Mouse (Mus musculus): ENCODE results near the gene Uqcr11. TPM values are rescaled to one million over a fixed set of nuclear protein-coding genes. Genes with fewer than 3 reads are reported as not detected.
A peak's percentile ranks its signal among the peaks of the same experiment; 100 is the strongest.

Gene Uqcr11
- total RNA-seq, 2 experiments from 2014 or later = 876 to 886 TPM

- peak; percentile 100 for DNase-seq
Observed at GRCm38 (mm10) chr10:80399191-80399972, 7.2 kb downstream of the Uqcr11 start, which contains the start of gene Mbd3. Gene Mbd3 (minus strand): TSS chr10:80399550.

- peak; percentile 98 to 99 for DNase-seq
Observed at GRCm38 (mm10) chr10:80398719-80399190, 7.9 kb downstream of the Uqcr11 start.

GRCm38 (mm10) chr10:80398174-80398535, 8.5 kb downstream of the Uqcr11 start:
- DNase-seq = no peak

- no peak for DNase-seq
Observed at GRCm38 (mm10) chr10:80397524-80398173, 9.0 kb downstream of the Uqcr11 start.

GRCm38 (mm10) chr10:80396822-80397523, 9.7 kb downstream of the Uqcr11 start:
- no peak for DNase-seq

- DNase-seq = no peak
Observed at GRCm38 (mm10) chr10:80395025-80395627, 11.5 kb downstream of the Uqcr11 start.

- DNase-seq = no peak
Observed at GRCm38 (mm10) chr10:80392687-80393086, 13.9 kb downstream of the Uqcr11 start.

GRCm38 (mm10) chr10:80390697-80391096, 15.9 kb downstream of the Uqcr11 start:
- DNase-seq = no peak

GRCm38 (mm10) chr10:80389185-80389708, 17.4 kb downstream of the Uqcr11 start:
- DNase-seq = no peak

- DNase-seq = no peak
Observed at GRCm38 (mm10) chr10:80388731-80389130, 17.9 kb downstream of the Uqcr11 start.

GRCm38 (mm10) chr10:80387522-80387959, 19.1 kb downstream of the Uqcr11 start, which contains the start of gene Mex3d:
Gene Mex3d (minus strand): TSS chr10:80387659.
- DNase-seq = peak; percentile 94 to 97

- DNase-seq = no peak
Observed at GRCm38 (mm10) chr10:80386735-80387471, 19.7 kb downstream of the Uqcr11 start.

GRCm38 (mm10) chr10:80385811-80386734, 20.6 kb downstream of the Uqcr11 start:
- DNase-seq = peak; percentile 72 to 74

- peak in 1 of 2 experiments; percentile 65 for DNase-seq
Observed at GRCm38 (mm10) chr10:80385310-80385709, 21.3 kb downstream of the Uqcr11 start.

GRCm38 (mm10) chr10:80384709-80385108, 21.9 kb downstream of the Uqcr11 start:
- DNase-seq = peak in 1 of 2 experiments; percentile 1

- peak in 1 of 2 experiments; percentile 48 for DNase-seq
Observed at GRCm38 (mm10) chr10:80384115-80384639, 22.5 kb downstream of the Uqcr11 start.

GRCm38 (mm10) chr10:80383431-80383830, 23.2 kb downstream of the Uqcr11 start:
- DNase-seq = no peak

GRCm38 (mm10) chr10:80382641-80383365, 23.8 kb downstream of the Uqcr11 start:
- DNase-seq = peak; percentile 64 to 65

GRCm38 (mm10) chr10:80377716-80378115, 28.9 kb downstream of the Uqcr11 start:
- DNase-seq = peak; percentile 34 to 60

Data from adrenal gland, postnatal 36 days (tissue).